Mouse (Mus musculus) midbrain, embryonic 13.5 days (tissue): Measurements from ENCODE around the gene Fto. TPM values are rescaled to one million over a fixed set of nuclear protein-coding genes. Genes with fewer than 3 reads are reported as not detected.

Experiments used
- ATAC-seq: fragments of 200-750 bp; cut with Nextera tagmentation; 2 replicates; pipeline ENCODE4 v1.8.0; 2017; ENCODE audit warnings: mild to moderate bottlenecking, moderate TSS enrichment, moderate library complexity
- H3K27ac ChIP-seq: fragments of 300-500 bp; sonication (generic); 2 replicates; pipeline ENCODE4 v1.5.1; 2015; ENCODE audit warnings: inconsistent platforms, mild to moderate bottlenecking, moderate library complexity
- H3K27me3 ChIP-seq: fragments of 300-500 bp; sonication (generic); 2 replicates; pipeline ENCODE4 v1.6.1; 2015; ENCODE audit warnings: mild to moderate bottlenecking, inconsistent platforms
- H3K36me3 ChIP-seq: fragments of 300-500 bp; sonication (generic); 2 replicates; pipeline ENCODE4 v1.6.1; 2015; ENCODE audit warnings: mild to moderate bottlenecking, inconsistent platforms
- H3K4me1 ChIP-seq: fragments of 300-500 bp; sonication (generic); replicated peaks from 2 replicates; pipeline ENCODE4 v1.6.1; 2015; ENCODE audit warnings: inconsistent platforms
- H3K4me2 ChIP-seq: fragments of 300-500 bp; sonication (generic); replicated peaks from 2 replicates; pipeline ENCODE4 v1.6.1; 2015; ENCODE audit warnings: moderate library complexity, mild to moderate bottlenecking, inconsistent platforms
- H3K4me3 ChIP-seq: fragments of 300-500 bp; sonication (generic); replicated peaks from 2 replicates; pipeline ENCODE4 v1.5.1; 2015; ENCODE audit warnings: mild to moderate bottlenecking, inconsistent platforms
- H3K9ac ChIP-seq: fragments of 300-500 bp; sonication (generic); replicated peaks from 2 replicates; pipeline ENCODE4 v1.6.1; 2015; ENCODE audit warnings: mild to moderate bottlenecking, inconsistent platforms
- H3K9me3 ChIP-seq: fragments of 300-500 bp; sonication (generic); 2 replicates; pipeline ENCODE4 v1.6.1; 2016; ENCODE audit warnings: mild to moderate bottlenecking, inconsistent platforms
- WGBS: fragments of 180-500 bp; shearing (Covaris S2); methylation state at CpG from one replicate; pipeline ENCODE4 v1.1.7; 2015; 5-methylcytosine and 5-hydroxymethylcytosine counted together
- polyA plus RNA-seq: library from polyadenylated mRNA; unstranded; fragments of >200 nt; fragmentation: Nextera tagmentation; extraction: Ambion mirVana; gene quantifications from 2 replicates; pipeline ENCODE4 v1.2.1, GENCODE M21; 2015

The Fto gene
- polyA plus RNA-seq, 1 experiment from 2014 or later: 128 TPM

DNA sequence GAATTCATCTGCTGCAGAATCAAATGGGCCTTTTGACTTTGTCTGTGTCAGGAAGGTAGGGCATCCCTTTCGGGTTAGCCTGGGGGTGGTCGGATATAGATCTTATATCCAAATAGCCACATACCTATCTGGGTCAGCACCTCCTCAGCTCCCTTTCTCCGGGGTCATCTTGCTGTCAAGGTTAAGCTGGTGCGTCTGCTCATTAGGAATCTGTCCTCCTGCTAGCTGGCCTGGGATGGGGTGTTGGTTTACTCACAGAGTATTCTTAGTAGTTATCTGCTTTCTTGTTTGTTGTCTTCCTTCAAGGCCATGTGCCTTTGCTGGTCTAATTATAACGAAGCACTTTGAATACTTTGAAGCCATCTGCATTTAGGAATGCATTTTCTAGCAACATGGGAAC, 163.7 kb downstream of the Fto start:
- Histone ChIP-seq H3K36me3 (peaks cover 23% of the 10 kb centered on the region), H3K27me3 (no peaks in the 10 kb centered on the region), H3K4me2 (no peak overlapping the region), H3K27ac (no peak overlapping the region), H3K9ac (no peak overlapping the region), H3K9me3 (no peaks in the 10 kb centered on the region), H3K4me3 (no peak overlapping the region), H3K4me1 (no peaks in the 10 kb centered on the region)
- no peak for ATAC-seq
- 93% methylated on average over 5 of the region's 5 CpGs for WGBS

DNA sequence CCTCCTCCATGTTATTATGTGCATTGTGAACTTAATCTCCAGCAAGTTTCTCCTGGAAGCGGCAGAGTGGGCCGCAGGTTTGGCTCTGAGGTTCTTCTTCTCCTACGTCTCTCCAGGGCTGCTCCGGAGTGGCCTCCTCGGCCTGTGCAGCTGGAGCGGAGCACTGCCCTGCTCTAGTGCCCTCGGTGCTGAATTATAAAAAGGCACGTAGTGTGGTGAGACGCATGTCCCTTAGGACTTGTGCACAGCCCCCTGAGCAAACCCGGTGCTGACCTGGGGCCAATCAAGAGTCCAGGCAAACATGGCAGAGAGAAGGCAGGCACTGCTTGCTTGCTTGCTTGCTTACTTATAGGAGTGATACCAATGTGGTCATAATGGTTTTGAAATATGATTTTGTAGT, 164.1 kb downstream of the Fto start:
- Histone ChIP-seq H3K27me3 (no peaks in the 10 kb centered on the region), H3K36me3 (peaks cover 23% of the 10 kb centered on the region), H3K4me1 (no peaks in the 10 kb centered on the region), H3K27ac (no peak overlapping the region), H3K9me3 (no peaks in the 10 kb centered on the region), H3K4me3 (no peak overlapping the region), H3K4me2 (no peak overlapping the region), H3K9ac (no peak overlapping the region)
- no peak for ATAC-seq
- WGBS: 85% methylated on average over 10 of the region's 10 CpGs

DNA sequence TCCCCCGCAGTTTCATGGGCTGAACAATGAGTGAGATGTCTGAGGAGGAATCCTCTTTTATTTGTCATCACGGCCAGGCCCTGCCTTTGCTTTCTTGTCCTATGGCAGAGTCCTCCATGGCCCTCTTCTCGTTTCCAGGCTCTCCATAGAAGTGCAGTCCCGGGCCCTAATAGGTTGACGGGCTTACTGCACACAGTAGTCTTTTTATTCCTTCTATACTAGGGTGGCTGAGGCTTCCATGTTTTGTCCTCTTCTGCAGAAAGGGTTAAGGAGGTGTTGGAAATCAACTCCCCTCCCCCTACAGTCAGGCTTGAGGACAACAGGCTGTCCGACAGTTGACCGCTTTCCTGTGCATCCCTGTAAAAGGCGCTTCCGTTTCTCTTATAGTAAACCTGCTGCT, 169.2 kb downstream of the Fto start:
- Histone ChIP-seq H3K36me3 (peaks cover 11% of the 10 kb centered on the region), H3K9me3 (no peaks in the 10 kb centered on the region), H3K4me1 (no peaks in the 10 kb centered on the region), H3K9ac (no peak overlapping the region), H3K4me2 (no peak overlapping the region), H3K27me3 (peaks cover 9% of the 10 kb centered on the region), H3K4me3 (no peak overlapping the region), H3K27ac (no peak overlapping the region)
- no peak for ATAC-seq
- 52% methylated on average over 9 of the region's 9 CpGs for WGBS

DNA sequence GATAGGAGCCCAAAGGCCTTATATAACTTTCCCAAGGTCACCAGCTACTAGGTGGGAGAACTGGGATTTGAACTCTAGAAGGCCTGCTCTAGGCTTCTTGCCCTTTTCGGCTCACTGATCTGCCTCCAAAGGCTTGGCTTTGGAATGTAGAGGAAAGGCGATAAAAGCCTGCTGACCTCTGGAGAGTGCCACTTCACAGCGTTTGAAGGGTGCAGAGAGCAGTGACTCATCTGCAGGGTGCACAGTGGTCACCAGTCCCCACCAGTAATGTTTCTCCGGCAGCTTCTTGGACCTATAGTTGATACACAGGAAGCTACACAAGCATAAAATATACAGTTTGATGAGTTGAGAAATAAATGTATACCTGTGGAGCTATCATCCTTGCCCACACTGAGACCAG, 173.1 kb downstream of the Fto start:
- Histone ChIP-seq H3K27ac (no peak overlapping the region), H3K36me3 (peaks cover 10% of the 10 kb centered on the region), H3K27me3 (peaks cover 16% of the 10 kb centered on the region), H3K4me2 (no peak overlapping the region), H3K4me3 (no peak overlapping the region), H3K9ac (no peak overlapping the region), H3K4me1 (peaks cover 29% of the 10 kb centered on the region), H3K9me3 (no peaks in the 10 kb centered on the region)
- WGBS: 80% methylated on average over 4 of the region's 4 CpGs
- no peak for ATAC-seq

DNA sequence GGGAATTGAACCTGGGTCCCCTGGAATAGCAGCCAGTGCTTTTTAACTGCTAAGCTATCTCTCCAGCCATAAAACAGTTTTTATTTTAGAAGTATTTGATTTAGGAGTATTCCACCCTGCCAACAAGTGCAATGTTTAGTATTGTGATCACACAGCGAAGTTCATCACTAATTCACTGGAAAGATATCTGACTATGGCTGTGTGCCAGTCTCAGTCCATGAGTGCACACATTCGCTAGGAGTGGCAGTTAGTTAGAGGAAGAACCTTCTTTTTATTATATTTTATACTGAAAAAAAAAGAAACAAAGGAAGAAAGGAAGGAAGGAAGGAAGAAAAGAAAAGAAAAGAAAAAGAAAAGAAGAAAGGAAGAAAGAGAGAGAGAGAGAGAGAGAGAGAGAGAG, 174.1 kb downstream of the Fto start:
- WGBS: 91% methylated on average over 2 of the region's 2 CpGs
- ATAC-seq: no peak

DNA sequence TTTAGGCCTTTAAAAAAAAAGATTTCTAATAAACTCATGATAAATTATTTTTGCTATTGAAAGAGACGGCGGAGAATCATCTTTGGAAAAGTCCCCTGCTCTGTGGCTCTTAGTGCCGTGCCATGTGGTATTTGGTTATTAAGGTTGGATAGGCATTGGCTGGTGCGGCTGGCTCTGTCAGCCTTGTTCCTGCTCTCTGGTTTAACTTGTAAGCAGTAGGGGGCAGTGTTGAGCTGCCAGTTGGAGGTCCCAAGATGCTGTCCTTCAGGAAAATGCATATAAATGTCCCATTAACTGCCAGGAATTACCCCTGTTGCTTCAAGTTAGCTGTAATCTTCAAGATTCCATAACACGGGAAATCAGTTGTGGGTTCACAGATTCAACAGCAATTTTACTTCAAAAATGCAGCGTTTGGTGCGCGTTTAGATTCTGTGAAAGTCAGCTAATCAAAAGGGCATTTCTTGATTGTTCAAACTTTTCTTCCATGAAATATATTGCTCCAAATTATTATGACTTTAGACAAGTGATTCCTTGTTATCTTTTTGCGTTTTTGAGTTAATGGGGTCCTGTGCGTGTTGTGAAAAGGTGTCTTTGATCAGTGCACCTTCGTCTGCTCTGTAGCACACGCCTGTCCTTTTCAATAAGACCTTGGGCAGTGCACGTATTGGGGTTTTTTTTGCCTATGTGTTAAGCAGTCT, 174.9 kb downstream of the Fto start:
- Histone ChIP-seq H3K36me3 (peaks cover 10% of the 10 kb centered on the region), H3K27ac (no peak overlapping the region), H3K9ac (no peak overlapping the region), H3K9me3 (no peaks in the 10 kb centered on the region), H3K27me3 (peaks cover 17% of the 10 kb centered on the region), H3K4me1 (peaks cover 37% of the 10 kb centered on the region), H3K4me2 (no peak overlapping the region), H3K4me3 (no peak overlapping the region)
- whole genome bisulfite sequencing: 46% methylated on average over 13 of the region's 13 CpGs
- 0 out of 2 replicates have a peak, but pooled peaks have one; percentile 43 for ATAC-seq

More for the DNA sequence above, 174.1 kb downstream of the Fto start:
- Histone ChIP-seq H3K4me1 (peaks cover 37% of the 10 kb centered on the region), H3K9me3 (no peaks in the 10 kb centered on the region), H3K4me3 (no peak overlapping the region), H3K27me3 (peaks cover 16% of the 10 kb centered on the region), H3K4me2 (no peak overlapping the region), H3K27ac (no peak overlapping the region), H3K36me3 (peaks cover 10% of the 10 kb centered on the region), H3K9ac (no peak overlapping the region)

DNA sequence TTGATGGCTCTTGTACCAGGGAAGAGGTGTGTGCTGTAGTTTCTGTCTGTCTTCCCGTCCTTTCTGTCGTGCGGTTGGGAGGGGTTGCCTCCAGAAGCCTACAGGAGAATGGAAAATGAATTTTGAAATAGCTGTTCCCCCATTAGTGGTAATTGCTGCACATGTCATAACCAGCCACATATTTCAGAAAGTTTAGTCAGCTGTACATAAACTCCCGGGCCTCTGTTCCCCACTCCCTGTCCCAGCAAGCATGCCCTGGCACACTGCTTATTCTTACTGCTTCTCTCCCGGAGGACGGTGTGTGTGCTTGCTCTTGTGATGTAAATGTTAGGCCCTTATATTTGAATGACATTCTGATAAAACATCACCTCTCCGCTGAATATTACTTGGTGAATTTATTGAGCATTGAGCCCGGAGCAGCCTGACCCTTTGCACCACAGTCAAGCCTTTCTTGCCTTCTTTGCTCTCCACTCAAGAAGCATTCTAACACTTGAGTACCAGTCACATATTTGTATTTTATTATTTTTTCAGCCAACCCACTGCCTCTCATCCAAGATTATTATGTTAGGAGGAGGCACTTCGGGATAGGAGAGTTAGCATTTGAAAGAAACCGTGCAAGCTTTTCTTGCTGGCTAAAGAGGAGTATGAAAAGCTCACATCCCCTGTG, 175.6 kb downstream of the Fto start:
- Histone ChIP-seq H3K4me3 (no peak overlapping the region), H3K4me2 (no peak overlapping the region), H3K9me3 (no peaks in the 10 kb centered on the region), H3K27ac (peak overlapping the region; percentile 25; the same call in 1 of the 2 replicates), H3K36me3 (peaks cover 10% of the 10 kb centered on the region), H3K27me3 (peaks cover 21% of the 10 kb centered on the region), H3K9ac (no peak overlapping the region), H3K4me1 (peaks cover 37% of the 10 kb centered on the region)
- no peak for ATAC-seq
- 37% methylated on average over 10 of the region's 10 CpGs for WGBS

DNA sequence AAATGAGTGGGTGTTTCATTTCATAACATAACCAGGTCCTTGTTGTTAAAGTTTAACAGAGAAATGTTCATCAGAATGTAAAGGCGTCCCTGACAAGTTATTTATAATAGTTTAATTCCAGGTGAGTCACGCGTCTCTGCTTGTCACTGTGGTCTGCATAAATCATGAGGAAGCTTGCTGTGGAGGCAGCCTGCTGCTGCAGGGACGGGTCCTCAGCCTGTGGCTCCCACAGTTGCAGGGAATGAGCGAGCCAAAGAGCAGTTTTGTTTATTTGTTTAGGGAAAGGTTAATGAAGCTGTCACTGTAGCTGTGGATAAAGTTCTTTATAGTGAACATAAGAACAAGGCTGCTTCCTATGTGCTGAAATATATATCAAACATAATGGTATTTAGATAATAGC, 176.7 kb downstream of the Fto start:
- Histone ChIP-seq H3K27me3 (peaks cover 26% of the 10 kb centered on the region), H3K4me1 (peaks cover 42% of the 10 kb centered on the region), H3K27ac (no peak overlapping the region), H3K4me3 (no peak overlapping the region), H3K9ac (no peak overlapping the region), H3K9me3 (no peaks in the 10 kb centered on the region), H3K4me2 (no peak overlapping the region), H3K36me3 (peaks cover 10% of the 10 kb centered on the region)
- WGBS: 36% methylated on average over 5 of the region's 5 CpGs
- ATAC-seq: no peak

DNA sequence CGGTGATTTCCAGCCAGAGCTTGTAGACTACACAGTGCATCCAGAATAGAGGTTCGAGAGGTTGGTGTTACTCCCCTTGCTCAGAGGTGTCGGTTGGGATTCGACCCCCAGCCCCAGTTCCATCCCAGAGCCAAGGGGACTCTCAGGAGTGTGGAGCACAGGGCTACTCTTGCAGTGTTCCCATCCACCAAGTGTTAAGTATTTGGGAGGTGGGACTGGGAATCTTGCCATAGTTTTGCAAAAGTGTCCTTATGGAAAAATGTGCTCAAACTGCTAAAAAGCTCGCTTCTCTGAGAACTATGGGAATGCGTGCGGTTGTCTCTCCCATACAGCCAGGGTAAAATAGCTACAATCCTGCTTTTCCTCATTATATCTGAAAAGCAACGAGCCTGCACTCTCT, 180.0 kb downstream of the Fto start:
- H3K36me3 ChIP-seq: no peaks in the 10 kb centered on the region
- WGBS: 87% methylated on average over 8 of the region's 8 CpGs

DNA sequence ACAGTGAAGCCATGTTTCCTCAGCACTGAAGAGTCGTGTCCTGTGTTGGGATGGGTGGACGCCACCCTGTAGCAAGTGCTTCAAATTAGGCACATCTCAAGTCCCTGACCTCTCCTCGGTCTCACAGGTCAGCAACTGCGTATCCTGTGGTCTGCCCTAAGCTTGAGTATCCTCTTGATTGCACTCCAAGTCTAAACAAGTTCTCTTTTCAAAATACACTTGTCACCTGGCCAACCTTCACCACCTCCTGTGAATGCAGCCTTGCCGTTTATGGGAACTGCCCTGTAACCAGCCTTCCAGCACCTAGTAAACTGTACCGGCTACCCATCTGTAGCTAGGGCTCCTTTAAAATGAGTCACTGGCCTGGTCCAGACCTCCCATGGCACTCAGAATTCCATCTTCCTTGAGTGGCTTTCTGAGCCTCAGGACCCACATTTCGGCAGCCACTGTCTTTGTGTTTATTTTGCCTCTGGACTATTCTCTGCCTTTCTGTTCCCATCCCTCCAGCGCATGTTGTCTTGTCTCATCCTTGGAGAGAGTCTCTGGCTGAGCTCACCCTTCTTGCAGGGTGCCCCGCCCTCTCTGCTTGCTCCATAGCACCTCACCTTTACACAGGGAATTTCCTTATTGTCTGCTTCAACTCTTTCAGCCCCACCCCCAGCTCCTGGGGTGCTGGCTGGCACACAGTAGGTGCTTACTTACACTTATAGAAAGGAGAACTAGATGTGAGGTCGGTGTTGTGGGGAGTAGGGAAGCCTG, 181.4 kb downstream of the Fto start:
- Histone ChIP-seq H3K9me3 (no peaks in the 10 kb centered on the region), H3K36me3 (no peaks in the 10 kb centered on the region), H3K9ac (no peak overlapping the region), H3K4me3 (no peak overlapping the region), H3K27ac (peak overlapping the region; percentile 39; the same call in 1 of the 2 replicates), H3K27me3 (peaks cover 26% of the 10 kb centered on the region; the same call in 1 of the 2 replicates), H3K4me1 (peaks cover 53% of the 10 kb centered on the region), H3K4me2 (no peak overlapping the region)
- no peak for ATAC-seq
- 58% methylated on average over 10 of the region's 10 CpGs for WGBS

More for the DNA sequence above, 180.0 kb downstream of the Fto start:
- Histone ChIP-seq H3K4me3 (no peak overlapping the region), H3K4me2 (no peak overlapping the region), H3K9me3 (no peaks in the 10 kb centered on the region), H3K27ac (no peak overlapping the region), H3K4me1 (peaks cover 62% of the 10 kb centered on the region), H3K9ac (no peak overlapping the region), H3K27me3 (peaks cover 22% of the 10 kb centered on the region; the same call in 1 of the 2 replicates)
- no peak for ATAC-seq

DNA sequence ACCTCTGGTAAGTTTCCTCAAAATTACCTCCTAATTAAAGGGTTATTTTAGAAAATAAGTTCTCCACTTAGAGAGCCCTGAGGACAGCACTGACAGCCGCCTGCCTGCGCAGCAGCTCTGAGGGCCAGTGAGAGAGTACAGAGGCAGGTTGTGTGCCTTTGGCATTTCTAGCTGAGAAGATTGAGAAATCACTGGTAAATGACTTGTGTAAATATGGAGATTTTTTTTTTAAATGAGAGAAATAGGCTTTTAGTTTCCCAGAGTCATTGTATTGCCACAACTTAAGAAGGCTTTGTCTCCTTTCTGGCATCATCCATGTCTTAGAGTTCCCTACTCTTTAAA, 181.9 kb downstream of the Fto start:
- Histone ChIP-seq H3K27me3 (peaks cover 32% of the 10 kb centered on the region), H3K4me1 (peaks cover 47% of the 10 kb centered on the region), H3K9me3 (no peaks in the 10 kb centered on the region), H3K4me3 (no peak overlapping the region), H3K9ac (no peak overlapping the region), H3K27ac (peak overlapping the region; percentile 39; the same call in 1 of the 2 replicates), H3K36me3 (no peaks in the 10 kb centered on the region), H3K4me2 (no peak overlapping the region)
- WGBS: 56% methylated on average over 2 of the region's 2 CpGs
- no peak for ATAC-seq

DNA sequence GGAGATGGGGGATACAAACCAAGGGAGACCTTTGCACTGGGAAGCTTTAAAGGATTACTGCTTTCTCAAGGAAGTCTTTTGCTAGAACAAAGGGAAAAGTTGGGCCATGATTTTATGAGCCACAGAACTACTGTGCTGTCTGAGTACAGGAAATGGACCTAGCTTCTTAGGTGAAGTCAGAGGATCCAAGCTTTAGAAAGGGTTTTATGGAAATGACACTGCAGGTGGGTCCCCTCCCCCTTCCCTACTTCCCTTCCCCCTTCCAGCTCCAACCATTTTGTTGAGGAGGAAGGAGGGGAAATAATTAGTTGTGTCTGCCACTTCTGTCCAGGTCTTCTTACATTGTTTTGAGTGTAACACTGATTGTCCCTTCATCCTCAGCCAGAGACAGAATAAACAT, 182.7 kb downstream of the Fto start:
- no peak overlapping the region for H3K4me3 ChIP-seq
- H3K4me2 ChIP-seq: no peak overlapping the region
- ATAC-seq: 0 out of 2 replicates have a peak, but pooled peaks have one; percentile 27
- H3K9me3 ChIP-seq: no peaks in the 10 kb centered on the region
- no peaks in the 10 kb centered on the region for H3K36me3 ChIP-seq
- H3K27ac ChIP-seq: no peak overlapping the region; the same call in 1 of the 2 replicates
- no peak overlapping the region for H3K9ac ChIP-seq
- H3K4me1 ChIP-seq: peaks cover 43% of the 10 kb centered on the region
- H3K27me3 ChIP-seq: peaks cover 31% of the 10 kb centered on the region
